Mouse (Mus musculus): Measurements from ENCODE around the gene Olfr103. TPM values are rescaled to one million over a fixed set of nuclear protein-coding genes. Genes with fewer than 3 reads are reported as not detected.

Gene Olfr103
- polyA plus RNA-seq (2014; fragmentation: Illumina TruSeq; extraction: RNeasy Lipid Tissue Mini Kit (QIAGEN cat#74804); ENCODE audit: low read depth, low replicate concordance), result not detected

GRCm38 (mm10) chr17:37339598-37339997 is at the start of gene Olfr103:
Gene Olfr103, minus strand, starts transcription at chr17:37339698.

DNA sequence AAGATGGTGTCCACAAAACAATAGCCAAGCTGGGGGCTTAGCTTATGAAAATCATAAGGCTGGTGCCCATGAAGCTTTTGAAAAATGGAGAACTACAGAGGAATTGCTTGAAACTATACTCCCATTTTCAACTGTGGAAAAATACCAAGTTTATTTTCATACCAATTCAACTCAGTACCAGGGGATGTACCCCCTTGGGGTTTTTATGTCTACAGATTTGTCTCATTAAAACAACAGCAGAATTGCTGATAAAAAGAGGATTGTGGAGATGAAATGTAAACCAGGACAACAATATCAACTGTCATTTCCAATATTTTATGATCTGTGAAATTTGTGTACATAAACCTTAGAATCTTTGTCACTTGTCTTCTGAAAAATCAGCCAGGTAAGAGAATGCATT is 39.2 kb upstream of the Olfr103 start, which contains the start of gene Olfr105-ps:
TSS of gene Olfr105-ps (plus strand) at position 301 of the 400 bp plus-strand sequence.

DNA sequence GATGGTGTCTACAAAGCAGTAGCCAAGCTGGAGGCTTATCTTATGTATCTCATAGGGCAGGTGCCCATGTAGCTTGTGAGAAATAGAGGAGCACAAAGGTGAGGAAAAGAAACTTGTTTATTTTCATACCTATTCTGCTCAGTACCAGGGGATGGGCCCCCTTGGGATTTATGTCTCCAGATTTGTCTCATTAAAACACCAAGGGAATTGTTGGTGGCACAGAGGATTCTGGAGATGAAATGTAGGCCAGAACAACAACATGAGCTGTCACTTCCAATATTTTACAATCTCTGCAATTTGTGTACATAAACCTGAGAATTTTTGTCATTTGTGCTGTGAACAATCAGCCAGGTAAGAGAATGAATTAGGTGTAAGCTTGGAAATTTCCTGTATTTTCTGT is 19.8 kb upstream of the Olfr103 start, which contains the start of gene Olfr104-ps:
TSS of gene Olfr104-ps (plus strand) at position 301 of the 400 bp plus-strand sequence.

GRCm38 (mm10) chr17:37316954-37317353 is 22.5 kb downstream of the Olfr103 start, which contains the start of gene Olfr102:
Gene Olfr102, minus strand, starts transcription at chr17:37317054.

GRCm38 (mm10) chr17:37304213-37304612 is 35.3 kb downstream of the Olfr103 start, which contains the start of gene Olfr101:
Gene Olfr101, minus strand, starts transcription at chr17:37304313.

Other genes starting within 250 kb of the Olfr103 start
- 0.07 TPM for gene Olfr91, start 241.4 kb downstream of the Olfr103 start, polyA plus RNA-seq (2014; fragmentation: Illumina TruSeq; extraction: RNeasy Lipid Tissue Mini Kit (QIAGEN cat#74804); ENCODE audit: low read depth, low replicate concordance)
- not detected for gene Olfr92, start 219.6 kb downstream of the Olfr103 start, polyA plus RNA-seq (2014; fragmentation: Illumina TruSeq; extraction: RNeasy Lipid Tissue Mini Kit (QIAGEN cat#74804); ENCODE audit: low read depth, low replicate concordance)
- 0.90 TPM for gene Olfr93, start 178.2 kb downstream of the Olfr103 start, polyA plus RNA-seq (2014; fragmentation: Illumina TruSeq; extraction: RNeasy Lipid Tissue Mini Kit (QIAGEN cat#74804); ENCODE audit: low read depth, low replicate concordance)
- gene Ubd, start 145.8 kb downstream of the Olfr103 start, polyA plus RNA-seq (2014; fragmentation: Illumina TruSeq; extraction: RNeasy Lipid Tissue Mini Kit (QIAGEN cat#74804); ENCODE audit: low read depth, low replicate concordance), result not detected
- not detected for gene Olfr94, start 138.7 kb downstream of the Olfr103 start, polyA plus RNA-seq (2014; fragmentation: Illumina TruSeq; extraction: RNeasy Lipid Tissue Mini Kit (QIAGEN cat#74804); ENCODE audit: low read depth, low replicate concordance)
- gene Olfr95, start 126.6 kb downstream of the Olfr103 start, polyA plus RNA-seq (2014; fragmentation: Illumina TruSeq; extraction: RNeasy Lipid Tissue Mini Kit (QIAGEN cat#74804); ENCODE audit: low read depth, low replicate concordance), result not detected
- gene Olfr96, start 119.6 kb downstream of the Olfr103 start, polyA plus RNA-seq (2014; fragmentation: Illumina TruSeq; extraction: RNeasy Lipid Tissue Mini Kit (QIAGEN cat#74804); ENCODE audit: low read depth, low replicate concordance), result not detected
- gene Olfr97, start 102.4 kb downstream of the Olfr103 start, polyA plus RNA-seq (2014; fragmentation: Illumina TruSeq; extraction: RNeasy Lipid Tissue Mini Kit (QIAGEN cat#74804); ENCODE audit: low read depth, low replicate concordance), result not detected
- gene Olfr98, start 75.9 kb downstream of the Olfr103 start, polyA plus RNA-seq (2014; fragmentation: Illumina TruSeq; extraction: RNeasy Lipid Tissue Mini Kit (QIAGEN cat#74804); ENCODE audit: low read depth, low replicate concordance), result not detected
- gene H2-M3, start 69.5 kb downstream of the Olfr103 start, polyA plus RNA-seq (2014; fragmentation: Illumina TruSeq; extraction: RNeasy Lipid Tissue Mini Kit (QIAGEN cat#74804); ENCODE audit: low read depth, low replicate concordance), result 0.28 TPM
- gene Olfr99, start 56.2 kb downstream of the Olfr103 start, polyA plus RNA-seq (2014; fragmentation: Illumina TruSeq; extraction: RNeasy Lipid Tissue Mini Kit (QIAGEN cat#74804); ENCODE audit: low read depth, low replicate concordance), result not detected
- not detected for gene Olfr101, start 35.4 kb downstream of the Olfr103 start, polyA plus RNA-seq (2014; fragmentation: Illumina TruSeq; extraction: RNeasy Lipid Tissue Mini Kit (QIAGEN cat#74804); ENCODE audit: low read depth, low replicate concordance)
- gene Olfr102, start 22.6 kb downstream of the Olfr103 start, polyA plus RNA-seq (2014; fragmentation: Illumina TruSeq; extraction: RNeasy Lipid Tissue Mini Kit (QIAGEN cat#74804); ENCODE audit: low read depth, low replicate concordance), result 0.14 TPM
- gene Olfr104-ps, start 19.9 kb upstream of the Olfr103 start, polyA plus RNA-seq (2014; fragmentation: Illumina TruSeq; extraction: RNeasy Lipid Tissue Mini Kit (QIAGEN cat#74804); ENCODE audit: low read depth, low replicate concordance), result not detected
- gene Olfr105-ps, start 39.3 kb upstream of the Olfr103 start, polyA plus RNA-seq (2014; fragmentation: Illumina TruSeq; extraction: RNeasy Lipid Tissue Mini Kit (QIAGEN cat#74804); ENCODE audit: low read depth, low replicate concordance), result not detected
- not detected for gene Olfr106-ps, start 50.7 kb upstream of the Olfr103 start, polyA plus RNA-seq (2014; fragmentation: Illumina TruSeq; extraction: RNeasy Lipid Tissue Mini Kit (QIAGEN cat#74804); ENCODE audit: low read depth, low replicate concordance)
- gene Olfr107, start 59.5 kb upstream of the Olfr103 start, polyA plus RNA-seq (2014; fragmentation: Illumina TruSeq; extraction: RNeasy Lipid Tissue Mini Kit (QIAGEN cat#74804); ENCODE audit: low read depth, low replicate concordance), result not detected
- gene Olfr108, start 105.8 kb upstream of the Olfr103 start, polyA plus RNA-seq (2014; fragmentation: Illumina TruSeq; extraction: RNeasy Lipid Tissue Mini Kit (QIAGEN cat#74804); ENCODE audit: low read depth, low replicate concordance), result not detected
- not detected for gene Olfr109, start 119.2 kb upstream of the Olfr103 start, polyA plus RNA-seq (2014; fragmentation: Illumina TruSeq; extraction: RNeasy Lipid Tissue Mini Kit (QIAGEN cat#74804); ENCODE audit: low read depth, low replicate concordance)
- not detected for gene H2-M2, start 143.9 kb upstream of the Olfr103 start, polyA plus RNA-seq (2014; fragmentation: Illumina TruSeq; extraction: RNeasy Lipid Tissue Mini Kit (QIAGEN cat#74804); ENCODE audit: low read depth, low replicate concordance)
- not detected for gene Olfr110, start 152.8 kb upstream of the Olfr103 start, polyA plus RNA-seq (2014; fragmentation: Illumina TruSeq; extraction: RNeasy Lipid Tissue Mini Kit (QIAGEN cat#74804); ENCODE audit: low read depth, low replicate concordance)
- not detected for gene Olfr111, start 168.3 kb upstream of the Olfr103 start, polyA plus RNA-seq (2014; fragmentation: Illumina TruSeq; extraction: RNeasy Lipid Tissue Mini Kit (QIAGEN cat#74804); ENCODE audit: low read depth, low replicate concordance)
- 40.7 TPM for gene Olfr112, start 229.8 kb upstream of the Olfr103 start, polyA plus RNA-seq (2014; fragmentation: Illumina TruSeq; extraction: RNeasy Lipid Tissue Mini Kit (QIAGEN cat#74804); ENCODE audit: low read depth, low replicate concordance)
- not detected for gene Olfr113, start 238.0 kb upstream of the Olfr103 start, polyA plus RNA-seq (2014; fragmentation: Illumina TruSeq; extraction: RNeasy Lipid Tissue Mini Kit (QIAGEN cat#74804); ENCODE audit: low read depth, low replicate concordance)

Data from testis, adult 10 weeks (tissue).